Mouse (Mus musculus) ZHBTc4 (cell line): ENCODE results near the gene Gm20388.

ENCODE experiments used
- DNase-seq: peaks from one replicate; pipeline ENCODE4 v3.0.0-alpha.2; 2011; ENCODE audit warnings: low read depth, low spot score

Gene Gm20388

GRCm38 (mm10) chr8:120084783-120085182, 174.1 kb downstream of the Gm20388 start:
- DNase-seq = no peak

GRCm38 (mm10) chr8:120089511-120089910, 178.9 kb downstream of the Gm20388 start:
- DNase-seq = no peak

GRCm38 (mm10) chr8:120091032-120091431, 180.4 kb downstream of the Gm20388 start:
- DNase-seq = no peak

- no peak for DNase-seq
These were observed 182.5 kb downstream of the Gm20388 start for GRCm38 (mm10) chr8:120093103-120093502.

GRCm38 (mm10) chr8:120094801-120095200, 184.2 kb downstream of the Gm20388 start:
- DNase-seq = no peak

- peak; percentile 45 for DNase-seq
These were observed 185.8 kb downstream of the Gm20388 start for GRCm38 (mm10) chr8:120096486-120096885.

GRCm38 (mm10) chr8:120100388-120101067, 189.9 kb downstream of the Gm20388 start:
- peak; percentile 28 for DNase-seq

- peak; percentile 68 for DNase-seq
These were observed 190.7 kb downstream of the Gm20388 start, which contains the start of gene Zdhhc7 for GRCm38 (mm10) chr8:120101068-120101972. Gene Zdhhc7, minus strand, starts transcription at chr8:120101482.

- no peak for DNase-seq
These were observed 193.3 kb downstream of the Gm20388 start for GRCm38 (mm10) chr8:120103916-120104315.

- peak; percentile 74 for DNase-seq
These were observed 194.2 kb downstream of the Gm20388 start for GRCm38 (mm10) chr8:120104721-120105272.

GRCm38 (mm10) chr8:120109149-120109548, 198.5 kb downstream of the Gm20388 start:
- no peak for DNase-seq

GRCm38 (mm10) chr8:120110966-120111365, 200.3 kb downstream of the Gm20388 start:
- no peak for DNase-seq

GRCm38 (mm10) chr8:120111382-120111781, 200.7 kb downstream of the Gm20388 start:
- no peak for DNase-seq

GRCm38 (mm10) chr8:120112535-120112934, 201.9 kb downstream of the Gm20388 start:
- DNase-seq = no peak

- DNase-seq = no peak
These were observed 202.7 kb downstream of the Gm20388 start for GRCm38 (mm10) chr8:120113306-120113705.

- peak; percentile 100 for DNase-seq
These were observed 203.2 kb downstream of the Gm20388 start, which contains the start of gene 6430548M08Rik for GRCm38 (mm10) chr8:120113758-120114255. Gene 6430548M08Rik, plus strand, starts transcription at chr8:120114152.

- DNase-seq = peak; percentile 71
These were observed 203.7 kb downstream of the Gm20388 start for GRCm38 (mm10) chr8:120114315-120114841.

- DNase-seq = no peak
These were observed 206.0 kb downstream of the Gm20388 start for GRCm38 (mm10) chr8:120116600-120116999.

GRCm38 (mm10) chr8:120118162-120118561, 207.5 kb downstream of the Gm20388 start:
- no peak for DNase-seq

GRCm38 (mm10) chr8:120118847-120119246, 208.2 kb downstream of the Gm20388 start:
- DNase-seq = no peak

- no peak for DNase-seq
These were observed 208.8 kb downstream of the Gm20388 start for GRCm38 (mm10) chr8:120119429-120119828.

GRCm38 (mm10) chr8:120119931-120120330, 209.3 kb downstream of the Gm20388 start:
- DNase-seq = no peak
